Mouse (Mus musculus) adrenal gland, adult (tissue): ENCODE measurements at regions not wholly inside any gene's neighbourhood (a gene's known extent, or its start where the extent isn't known, plus 50 kb on each side); places are given as distances from the start of the nearest gene placed in this dataset.
A peak's percentile ranks its signal among the peaks of the same experiment; 100 is the strongest.

ENCODE experiments used
- DNase-seq, 2 experiments: peaks; one replicate each; pipeline ENCODE4 v3.0.0; 2022 to 2023; ENCODE audit warnings: low spot score in 1 of 2; ENCODE audit not compliant: inconsistent age in 2 of 2

- DNase-seq, result no peak
Observed at GRCm38 (mm10) chr6:101500202-101500601, 122.5 kb upstream of the Pdzrn3 start.

GRCm38 (mm10) chr6:101488466-101488865 lies 110.8 kb upstream of the Pdzrn3 start:
- no peak for DNase-seq

DNA sequence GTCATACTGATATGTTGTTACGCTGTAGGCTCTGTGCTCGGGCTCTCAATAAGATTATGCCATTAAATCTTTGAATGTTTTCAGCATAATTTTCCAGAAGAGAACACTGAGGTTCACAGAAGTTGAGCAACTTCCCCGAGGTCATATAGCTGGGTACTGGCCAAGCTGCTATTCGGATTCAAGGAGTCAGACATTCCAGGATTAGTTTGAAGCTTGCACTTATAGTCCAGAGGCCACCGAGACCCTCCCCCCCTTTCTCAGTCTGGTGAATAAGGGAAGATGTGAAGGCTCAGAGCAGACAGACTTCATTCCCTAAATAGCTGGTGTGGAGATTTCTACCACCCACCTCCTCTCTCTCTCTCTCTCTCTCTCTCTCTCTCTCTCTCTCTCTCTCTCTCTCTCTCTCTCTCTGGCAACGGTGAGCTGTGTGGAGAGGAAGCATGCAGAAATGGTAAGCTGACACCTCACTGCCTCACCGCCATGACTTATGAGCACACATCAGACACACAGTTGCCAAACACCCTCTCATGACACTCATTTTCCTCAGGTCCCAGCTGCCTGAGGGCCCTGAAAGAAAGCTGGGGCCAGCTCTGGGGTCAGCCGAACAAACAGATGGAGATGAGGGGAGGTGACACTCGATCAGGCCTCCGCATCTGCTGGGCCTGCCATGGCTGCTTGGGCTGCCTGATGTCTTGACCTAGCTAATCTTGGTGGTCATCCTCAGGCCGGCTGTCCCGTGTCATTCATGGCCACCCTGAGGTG lies 107.0 kb upstream of the Pdzrn3 start:
- DNase-seq, result peak; percentile 72 to 90

GRCm38 (mm10) chr6:101482635-101483465 lies 105.2 kb upstream of the Pdzrn3 start:
- peak; percentile 65 to 89 for DNase-seq

GRCm38 (mm10) chr6:101473956-101474355 lies 96.3 kb upstream of the Pdzrn3 start:
- no peak for DNase-seq

DNA sequence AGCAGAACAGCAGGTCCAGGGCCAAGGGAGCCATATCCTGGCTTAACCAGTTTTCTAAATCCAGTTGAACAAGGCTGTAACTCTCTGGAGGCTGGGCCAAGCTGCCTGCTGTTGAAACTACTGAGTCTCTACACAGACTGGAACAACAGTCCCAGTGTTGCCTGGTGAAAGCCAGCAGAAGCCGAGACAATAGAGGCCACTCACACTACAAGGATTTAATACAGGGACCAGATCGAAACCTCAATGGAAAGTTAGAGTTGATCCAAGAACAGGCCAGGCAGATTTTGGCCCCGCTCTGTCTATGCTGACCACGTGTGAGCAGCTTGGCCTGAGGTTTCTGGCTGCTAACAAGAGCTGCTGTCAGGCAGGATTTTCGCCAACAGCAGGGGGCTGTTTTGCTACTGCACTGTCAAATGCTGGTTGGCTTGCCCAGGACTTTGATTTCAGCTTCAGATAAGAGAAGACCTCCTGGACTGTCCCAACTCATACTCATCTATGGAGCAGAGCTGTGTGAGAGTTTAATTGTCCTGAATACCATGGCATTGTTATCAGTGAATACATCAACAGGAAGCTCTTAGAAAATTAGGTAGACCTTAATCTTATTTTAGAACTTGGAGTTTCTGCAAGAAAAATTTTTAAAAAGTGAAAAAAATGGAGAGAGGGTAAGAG lies 95.7 kb upstream of the Pdzrn3 start:
- DNase-seq, result peak in 1 of 2 experiments; percentile 36

DNA sequence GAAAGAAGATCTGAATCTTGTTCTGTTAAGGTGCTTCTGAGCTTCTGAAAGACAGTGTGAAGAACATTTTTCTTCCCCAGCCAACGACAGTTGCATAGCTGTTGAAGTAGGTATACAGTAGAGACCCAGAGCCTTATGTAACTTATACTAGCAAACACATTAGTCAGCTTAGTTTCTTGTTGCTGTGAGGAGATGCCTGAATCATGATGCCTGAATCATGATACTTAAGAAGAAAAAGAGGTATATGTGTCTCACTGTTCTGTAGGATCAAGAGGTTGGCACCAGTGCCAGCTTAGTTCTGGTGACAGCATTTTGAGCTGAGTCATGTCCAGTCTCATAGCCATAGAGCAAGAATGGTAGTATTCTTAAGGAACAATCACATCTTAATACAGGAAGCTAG lies 87.2 kb upstream of the Pdzrn3 start:
- no peak for DNase-seq

GRCm38 (mm10) chr6:101463812-101464320 lies 86.2 kb upstream of the Pdzrn3 start:
- DNase-seq, result peak in 1 of 2 experiments; percentile 63

DNA sequence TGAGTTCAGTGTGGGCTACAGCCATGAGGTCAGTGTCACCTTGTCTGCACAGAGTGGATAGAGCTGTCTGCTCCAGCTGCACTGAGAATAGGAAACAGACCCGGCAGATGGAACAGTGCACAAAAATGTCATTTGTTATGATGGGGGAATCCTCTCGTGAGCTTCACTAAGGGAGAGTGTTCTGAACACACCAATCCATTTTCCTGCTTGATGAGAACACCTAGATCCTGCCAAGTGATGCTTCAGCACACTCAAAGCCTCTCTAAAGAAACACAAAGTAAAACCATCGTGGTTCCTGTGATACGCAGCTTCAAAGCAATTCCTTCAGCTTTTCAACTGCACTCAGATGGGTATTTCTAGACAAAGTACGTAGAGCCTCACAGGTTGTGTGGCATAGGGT lies 69.0 kb upstream of the Pdzrn3 start:
- DNase-seq, result no peak

GRCm38 (mm10) chr6:101446316-101446715 lies 68.6 kb upstream of the Pdzrn3 start:
- DNase-seq, result peak; percentile 44 to 70

- no peak for DNase-seq
Observed at GRCm38 (mm10) chr6:101432769-101433168, 55.1 kb upstream of the Pdzrn3 start.

DNA sequence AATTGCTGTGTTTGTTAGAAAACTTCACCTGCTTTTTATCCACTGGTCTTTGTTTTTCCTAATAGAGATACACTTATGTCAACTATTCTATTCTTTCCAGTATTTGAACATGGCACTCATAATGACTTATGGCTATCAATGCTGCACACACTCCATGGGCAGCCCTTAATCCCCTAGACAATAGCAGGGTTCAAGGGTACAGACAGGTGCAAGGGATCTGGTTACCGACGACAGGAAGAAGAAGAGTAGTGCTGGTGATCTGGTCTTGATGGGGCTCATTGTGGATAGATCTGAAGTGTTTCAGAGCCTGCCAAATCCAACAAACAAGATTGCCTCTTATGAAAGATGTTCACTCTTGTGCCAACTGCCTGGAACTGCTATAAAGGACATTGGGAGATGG lies 51.9 kb upstream of the Pdzrn3 start:
- no peak for DNase-seq
